Mouse (Mus musculus) WW6 (cell line): ENCODE data around the gene Ubxn1.

Experiments
- DNase-seq: peaks from one replicate; pipeline ENCODE4 v3.0.0-alpha.2; 2013; ENCODE audit warnings: low read depth, low spot score

Gene Ubxn1

GRCm38 (mm10) chr19:8898576-8898975 is 27.3 kb downstream of the Ubxn1 start:
- no peak for DNase-seq

- DNase-seq, result no peak
These were observed 27.8 kb downstream of the Ubxn1 start for GRCm38 (mm10) chr19:8899079-8899478.

- no peak for DNase-seq
These were observed 32.1 kb downstream of the Ubxn1 start for GRCm38 (mm10) chr19:8903412-8903811.

GRCm38 (mm10) chr19:8908531-8908930 is 37.2 kb downstream of the Ubxn1 start:
- no peak for DNase-seq

GRCm38 (mm10) chr19:8911810-8912209 is 40.5 kb downstream of the Ubxn1 start:
- DNase-seq, result no peak

GRCm38 (mm10) chr19:8914212-8914611 is 42.9 kb downstream of the Ubxn1 start:
- no peak for DNase-seq

GRCm38 (mm10) chr19:8919000-8919399 is 47.7 kb downstream of the Ubxn1 start:
- no peak for DNase-seq

GRCm38 (mm10) chr19:8919684-8920072 is 48.4 kb downstream of the Ubxn1 start:
- DNase-seq, result no peak

- no peak for DNase-seq
These were observed 48.9 kb downstream of the Ubxn1 start, which contains the start of gene B3gat3 for GRCm38 (mm10) chr19:8920073-8920736. TSS of gene B3gat3 (plus strand) at chr19:8920374.

GRCm38 (mm10) chr19:8920836-8921291 is 49.6 kb downstream of the Ubxn1 start:
- no peak for DNase-seq

GRCm38 (mm10) chr19:8921741-8922140 is 50.4 kb downstream of the Ubxn1 start:
- no peak for DNase-seq
